Mouse (Mus musculus) forebrain, postnatal 0 days (tissue): ENCODE measurements at regions not wholly inside any gene's neighbourhood (a gene's known extent, or its start where the extent isn't known, plus 50 kb on each side); places are given as distances from the start of the nearest gene placed in this dataset.

ENCODE experiments used
- ATAC-seq: fragments of 200-750 bp; cut with Nextera tagmentation; 2 replicates; pipeline ENCODE4 v1.8.0; 2017; ENCODE audit warnings: mild to moderate bottlenecking, moderate library complexity
- DNase-seq: peaks from one replicate; pipeline ENCODE4 v3.0.0-alpha.2; 2015
- H3K27ac ChIP-seq: fragments of 300-500 bp; sonication (generic); 2 replicates; pipeline ENCODE4 v1.5.1; 2014; ENCODE audit warnings: low read depth, mild to moderate bottlenecking, antibody characterized with exemption, low read length, moderate library complexity, mixed read lengths
- H3K27me3 ChIP-seq: fragments of 300-500 bp; sonication (generic); 2 replicates; pipeline ENCODE4 v1.6.1; 2014; ENCODE audit warnings: mild to moderate bottlenecking, low read length, mixed read lengths; ENCODE audit not compliant: insufficient read depth
- H3K36me3 ChIP-seq: fragments of 300-500 bp; sonication (generic); 2 replicates; pipeline ENCODE4 v1.6.1; 2014; ENCODE audit warnings: mild to moderate bottlenecking, moderate library complexity; ENCODE audit not compliant: insufficient read depth
- H3K4me1 ChIP-seq: fragments of 300-500 bp; sonication (generic); 2 replicates; pipeline ENCODE4 v1.6.1; 2014; ENCODE audit warnings: antibody characterized with exemption; ENCODE audit not compliant: insufficient read depth
- H3K4me2 ChIP-seq: fragments of 300-500 bp; sonication (generic); 2 replicates; pipeline ENCODE4 v1.6.1; 2014; ENCODE audit warnings: low read depth, mild to moderate bottlenecking, moderate library complexity
- H3K4me3 ChIP-seq: fragments of 300-500 bp; sonication (generic); 2 replicates; pipeline ENCODE4 v1.5.1; 2014; ENCODE audit warnings: low read depth, low read length, mixed read lengths
- H3K9ac ChIP-seq: fragments of 300-500 bp; sonication (generic); 2 replicates; pipeline ENCODE4 v1.6.1; 2014; ENCODE audit warnings: mild to moderate bottlenecking
- H3K9me3 ChIP-seq: fragments of 300-500 bp; sonication (generic); 2 replicates; pipeline ENCODE4 v1.6.1; 2016; ENCODE audit warnings: low read length
- CTCF ChIP-seq: sonication (generic); IDR thresholded peaks from 2 replicates; pipeline ENCODE4 v1.5.1; 2016; ENCODE audit warnings: antibody characterized with exemption, control low read depth, low read depth
- WGBS: fragments of 180-500 bp; shearing (Covaris S2); extraction: QIAGEN DNeasy Blood & Tissue Kit; methylation state at CpG from one replicate; pipeline ENCODE4 v1.1.7; 2014; 5-methylcytosine and 5-hydroxymethylcytosine counted together

- H3K36me3 ChIP-seq: no peaks in the 10 kb centered on the region
- WGBS: 20% methylated on average over 2 of the region's 2 CpGs
- ATAC-seq (peak; percentile 83), DNase-seq (peak; percentile 67)
- H3K27me3 ChIP-seq: no peaks in the 10 kb centered on the region
- no peak overlapping the region for H3K4me3 ChIP-seq
- no peaks in the 10 kb centered on the region for H3K9me3 ChIP-seq
- H3K4me1 ChIP-seq: 0 out of 2 replicates have a peak, but pooled peaks cover 4% of the 10 kb centered on the region
- no peak overlapping the region for H3K27ac ChIP-seq
- H3K9ac ChIP-seq: no peak overlapping the region
- H3K4me2 ChIP-seq: no peak overlapping the region
- TF ChIP-seq CTCF: peak; percentile 73
Measured at GRCm38 (mm10) chr12:42987018-42987606, 1223.0 kb downstream of the Dnajb9 start.

GRCm38 (mm10) chr12:42986505-42986904, 1223.6 kb downstream of the Dnajb9 start:
- 20% methylated on average over 1 of the region's 1 CpGs for WGBS
- Histone ChIP-seq H3K9ac (no peak overlapping the region), H3K36me3 (no peaks in the 10 kb centered on the region), H3K4me3 (no peak overlapping the region), H3K4me2 (no peak overlapping the region), H3K9me3 (no peaks in the 10 kb centered on the region), H3K4me1 (0 out of 2 replicates have a peak, but pooled peaks cover 4% of the 10 kb centered on the region), H3K27ac (0 out of 2 replicates have a peak overlapping the region, but pooled peaks have one; percentile 6), H3K27me3 (no peaks in the 10 kb centered on the region)
- peak; percentile 4 for DNase-seq
- no peak for TF ChIP-seq CTCF
- ATAC-seq: no peak

- 0 out of 2 replicates have a peak overlapping the region, but pooled peaks have one; percentile 6 for H3K27ac ChIP-seq
- H3K4me3 ChIP-seq: no peak overlapping the region
- no peak for TF ChIP-seq CTCF
- H3K36me3 ChIP-seq: no peaks in the 10 kb centered on the region
- ATAC-seq (no peak), DNase-seq (no peak)
- WGBS: 49% methylated on average over 1 of the region's 1 CpGs
- H3K4me2 ChIP-seq: no peak overlapping the region
- 0 out of 2 replicates have a peak, but pooled peaks cover 4% of the 10 kb centered on the region for H3K4me1 ChIP-seq
- H3K9ac ChIP-seq: no peak overlapping the region
- H3K9me3 ChIP-seq: no peaks in the 10 kb centered on the region
- H3K27me3 ChIP-seq: no peaks in the 10 kb centered on the region
Measured at GRCm38 (mm10) chr12:42986096-42986495, 1224.0 kb downstream of the Dnajb9 start.

GRCm38 (mm10) chr12:42978828-42979227, 1231.3 kb downstream of the Dnajb9 start:
- no peak for ATAC-seq
- H3K4me1 ChIP-seq: no peaks in the 10 kb centered on the region
- no peak for TF ChIP-seq CTCF
- WGBS: 81% methylated on average over 3 of the region's 3 CpGs
- no peaks in the 10 kb centered on the region for H3K27me3 ChIP-seq
- no peaks in the 10 kb centered on the region for H3K9me3 ChIP-seq
- no peak overlapping the region for H3K27ac ChIP-seq
- H3K36me3 ChIP-seq: no peaks in the 10 kb centered on the region
- no peak for DNase-seq
- H3K4me3 ChIP-seq: no peak overlapping the region
- H3K4me2 ChIP-seq: no peak overlapping the region
- no peak overlapping the region for H3K9ac ChIP-seq

- Histone ChIP-seq H3K9me3 (no peaks in the 10 kb centered on the region), H3K27me3 (no peaks in the 10 kb centered on the region), H3K4me3 (no peak overlapping the region), H3K36me3 (no peaks in the 10 kb centered on the region), H3K4me2 (no peak overlapping the region), H3K4me1 (no peaks in the 10 kb centered on the region), H3K27ac (no peak overlapping the region), H3K9ac (no peak overlapping the region)
- 75% methylated on average over 4 of the region's 4 CpGs for whole genome bisulfite sequencing
- DNase-seq: no peak
- ATAC-seq: no peak
- no peak for TF ChIP-seq CTCF
Measured at GRCm38 (mm10) chr12:42972766-42973165, 1237.4 kb downstream of the Dnajb9 start.

GRCm38 (mm10) chr12:42961535-42961934, 1248.6 kb downstream of the Dnajb9 start:
- Histone ChIP-seq H3K27ac (no peak overlapping the region), H3K9me3 (no peaks in the 10 kb centered on the region), H3K4me1 (no peaks in the 10 kb centered on the region), H3K9ac (no peak overlapping the region), H3K4me2 (no peak overlapping the region), H3K36me3 (no peaks in the 10 kb centered on the region), H3K27me3 (no peaks in the 10 kb centered on the region), H3K4me3 (no peak overlapping the region)
- 40% methylated on average over 2 of the region's 2 CpGs for WGBS
- ATAC-seq (peak; percentile 50; the same call in 1 of the 2 replicates), DNase-seq (peak; percentile 23)
- no peak for TF ChIP-seq CTCF

- WGBS: 79% methylated on average over 2 of the region's 2 CpGs
- Histone ChIP-seq H3K9me3 (no peaks in the 10 kb centered on the region), H3K9ac (no peak overlapping the region), H3K36me3 (no peaks in the 10 kb centered on the region), H3K4me3 (no peak overlapping the region), H3K27ac (no peak overlapping the region), H3K4me2 (no peak overlapping the region), H3K4me1 (no peaks in the 10 kb centered on the region), H3K27me3 (no peaks in the 10 kb centered on the region)
- DNase-seq (peak; percentile 1), ATAC-seq (no peak)
- no peak for TF ChIP-seq CTCF
Measured at GRCm38 (mm10) chr12:42947961-42948360, 1262.2 kb downstream of the Dnajb9 start.
